Mouse (Mus musculus) cortical plate, adult 2 months (tissue): ENCODE measurements around the gene Cdpf1.

ENCODE experiments used
- CTCF ChIP-seq: fragments of 200-500 bp; IDR thresholded peaks from 2 replicates; pipeline ENCODE4 v1.5.1; 2011; ENCODE audit warnings: mild to moderate bottlenecking, control low read depth, low read length; ENCODE audit not compliant: insufficient read depth; ENCODE audit errors: extremely low read depth
- POLR2A ChIP-seq: fragments of 200-500 bp; IDR thresholded peaks from 2 replicates; pipeline ENCODE4 v1.6.1; 2011; ENCODE audit warnings: mild to moderate bottlenecking, low read length, control low read depth; ENCODE audit not compliant: insufficient read depth; ENCODE audit errors: extremely low read depth

GRCm38 (mm10) chr15:85807404-85807803, 4.1 kb downstream of the Cdpf1 start:
- no peak for TF ChIP-seq POLR2A
- TF ChIP-seq CTCF, result no peak
